Mouse (Mus musculus) urinary bladder, postnatal 4 days (tissue): ENCODE data around the gene Gm20696.

Source experiments
- DNase-seq, 2 experiments: peaks; one replicate each; pipeline ENCODE4 v3.0.0; 2021 to 2022; ENCODE audit warnings: low spot score in 2 of 2

Gene Gm20696

GRCm38 (mm10) chr6:99485217-99485883, 181.2 kb downstream of the Gm20696 start:
- peak; percentile 74 for DNase-seq

DNA sequence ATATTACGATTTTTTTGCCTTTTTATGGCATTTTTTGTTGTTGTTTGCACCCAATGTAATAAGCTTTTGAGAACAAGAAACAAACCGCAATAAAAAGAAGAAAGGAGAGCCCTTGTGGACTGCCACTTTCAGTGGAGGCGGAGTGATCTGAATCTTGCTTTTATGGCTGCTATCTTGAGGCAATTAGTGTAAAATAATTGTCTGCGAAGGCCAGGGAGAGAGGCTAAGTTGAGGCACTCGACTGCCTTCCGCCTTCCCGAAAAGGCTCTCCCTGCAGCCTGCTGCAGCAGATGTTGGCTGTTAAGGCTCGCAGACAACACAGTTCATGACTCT, 181.7 kb downstream of the Gm20696 start:
- no peak for DNase-seq

DNA sequence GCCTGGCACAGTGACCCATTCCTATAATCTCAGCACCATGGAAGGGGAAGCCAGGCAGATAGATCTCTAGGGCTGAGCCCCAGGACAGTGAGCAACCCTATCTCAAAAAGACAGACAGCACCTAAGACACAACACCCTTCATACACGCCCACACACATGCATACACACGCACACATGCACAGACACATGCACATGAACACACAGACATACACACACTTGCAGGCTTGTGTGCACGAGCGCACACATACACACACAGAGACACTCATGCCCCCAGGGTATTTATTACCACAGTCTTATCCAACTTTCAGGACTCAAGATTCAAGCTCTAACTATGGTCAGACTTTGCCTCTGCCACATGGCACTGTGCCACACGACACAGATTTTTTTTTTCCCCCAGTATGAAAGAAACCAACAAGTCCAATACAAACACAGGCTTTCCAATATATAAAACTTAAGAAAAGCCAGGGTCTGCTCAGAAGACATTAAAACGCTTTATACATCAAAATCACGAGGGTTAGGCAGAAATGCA, 182.3 kb downstream of the Gm20696 start:
- DNase-seq = no peak

- no peak for DNase-seq
These were observed 183.0 kb downstream of the Gm20696 start for GRCm38 (mm10) chr6:99483556-99483955.

DNA sequence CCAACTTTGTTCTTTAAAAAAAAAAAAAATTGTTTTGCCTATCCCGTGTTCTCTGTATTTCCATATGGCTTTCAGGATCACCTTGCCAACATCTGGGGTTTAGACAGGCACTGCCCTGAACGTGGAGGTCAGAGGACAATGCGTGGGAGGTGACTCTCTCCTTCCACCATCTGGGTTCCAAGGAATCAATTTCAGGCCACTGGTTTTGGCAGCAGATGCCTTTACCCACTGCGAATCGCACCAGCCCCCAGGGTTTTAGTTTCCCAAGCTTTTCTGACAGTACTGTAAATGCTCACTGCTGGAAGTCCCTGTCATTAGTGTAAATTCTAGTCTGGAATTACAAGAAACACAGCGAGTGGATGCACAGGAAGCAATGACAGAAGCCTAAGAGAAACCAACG, 185.0 kb downstream of the Gm20696 start:
- no peak for DNase-seq

DNA sequence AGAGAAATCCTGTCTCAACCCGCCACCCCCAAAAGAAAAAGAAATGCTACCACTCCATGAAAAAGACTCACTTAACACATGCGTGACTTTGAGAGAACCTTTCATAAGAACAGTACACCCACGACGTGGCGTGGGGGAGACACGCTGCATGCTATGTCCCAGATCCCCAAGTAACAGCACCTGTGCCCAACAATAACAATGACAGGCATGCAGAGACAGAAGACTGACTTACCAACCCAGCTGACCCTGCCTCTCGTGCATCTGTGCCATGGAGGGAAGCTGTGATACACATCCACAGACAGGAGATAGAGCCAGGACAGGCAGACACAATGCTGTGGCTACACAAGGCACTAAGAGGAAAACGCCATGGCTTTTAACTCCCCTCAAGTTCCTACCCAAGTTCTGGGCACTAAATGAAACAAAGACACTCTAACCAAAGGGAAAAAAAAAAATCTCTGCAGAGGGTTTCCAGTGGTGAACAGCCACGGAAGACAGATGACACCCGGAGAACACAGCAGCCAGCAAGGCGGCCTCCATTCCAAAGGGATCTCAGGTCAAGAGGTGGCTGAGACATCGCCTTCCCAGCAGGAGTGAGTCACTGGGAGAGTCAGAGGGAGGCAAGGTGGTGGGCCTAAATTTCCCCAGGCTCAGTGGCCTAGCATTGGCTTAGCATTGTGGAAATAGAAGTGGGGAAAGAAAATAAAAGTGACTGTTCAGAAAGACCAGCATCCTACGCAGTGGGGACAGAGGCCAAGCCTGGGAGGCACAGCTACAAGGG, 187.5 kb downstream of the Gm20696 start:
- no peak for DNase-seq

DNA sequence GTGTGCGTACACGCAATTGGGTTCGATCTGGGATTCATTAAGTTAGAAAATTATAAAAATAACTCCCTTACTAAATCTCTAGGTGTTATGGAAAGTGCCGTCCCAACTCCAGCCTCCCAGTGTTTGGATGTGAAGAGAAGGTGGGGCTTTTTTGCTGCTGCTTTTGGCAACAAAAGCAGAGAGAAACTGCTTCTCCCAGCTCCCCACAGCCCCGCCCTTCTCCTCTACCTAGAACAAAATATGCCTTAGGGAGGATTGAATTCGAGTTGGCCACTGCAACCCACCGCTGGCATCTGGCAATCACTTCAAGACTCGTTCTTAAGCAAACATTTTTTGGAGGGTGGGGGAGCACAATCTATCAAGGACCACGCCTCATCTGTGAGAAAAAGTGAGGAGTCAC, 191.6 kb downstream of the Gm20696 start:
- no peak for DNase-seq

DNA sequence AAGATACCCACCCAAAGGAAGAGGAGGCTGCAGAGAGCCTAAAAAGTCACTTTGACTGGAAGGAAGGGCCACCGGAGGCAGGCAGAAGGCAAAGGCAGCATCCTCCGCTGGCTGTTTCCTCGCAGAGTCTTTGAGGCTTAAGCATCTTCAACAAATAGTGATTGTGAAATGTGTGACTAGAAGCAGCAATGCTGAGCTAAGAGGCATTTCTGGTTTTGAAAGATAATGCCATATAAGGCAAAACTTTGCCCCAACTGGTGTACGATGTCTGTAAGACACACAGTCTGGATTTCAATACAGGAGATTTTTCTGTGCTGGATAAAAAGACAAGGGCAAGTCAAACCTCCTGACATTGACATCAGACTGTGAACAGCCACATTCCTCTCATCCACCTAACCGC, 195.7 kb downstream of the Gm20696 start:
- no peak for DNase-seq

- no peak for DNase-seq
These were observed 197.3 kb downstream of the Gm20696 start for GRCm38 (mm10) chr6:99469134-99469834.

DNA sequence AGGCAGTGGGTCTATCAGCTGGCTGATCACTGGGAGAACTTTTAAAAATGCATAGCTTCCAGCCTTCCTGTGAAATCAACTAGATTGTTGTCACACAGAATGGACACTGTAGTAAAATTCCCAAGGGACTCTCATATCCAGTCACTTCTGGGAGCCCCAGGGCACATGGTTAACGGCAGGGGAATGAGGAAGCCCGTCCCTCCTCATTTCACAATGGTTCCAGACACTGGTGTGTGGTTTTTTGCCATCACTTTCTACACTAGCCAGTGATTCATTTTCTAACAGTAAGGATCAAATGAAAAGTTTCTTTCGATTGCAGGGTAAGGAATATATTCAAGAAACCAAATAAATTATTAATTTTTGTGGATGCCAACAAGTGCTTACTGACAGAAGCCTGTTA, 198.8 kb downstream of the Gm20696 start:
- DNase-seq = no peak

GRCm38 (mm10) chr6:99467109-99467508, 199.5 kb downstream of the Gm20696 start:
- no peak for DNase-seq

DNA sequence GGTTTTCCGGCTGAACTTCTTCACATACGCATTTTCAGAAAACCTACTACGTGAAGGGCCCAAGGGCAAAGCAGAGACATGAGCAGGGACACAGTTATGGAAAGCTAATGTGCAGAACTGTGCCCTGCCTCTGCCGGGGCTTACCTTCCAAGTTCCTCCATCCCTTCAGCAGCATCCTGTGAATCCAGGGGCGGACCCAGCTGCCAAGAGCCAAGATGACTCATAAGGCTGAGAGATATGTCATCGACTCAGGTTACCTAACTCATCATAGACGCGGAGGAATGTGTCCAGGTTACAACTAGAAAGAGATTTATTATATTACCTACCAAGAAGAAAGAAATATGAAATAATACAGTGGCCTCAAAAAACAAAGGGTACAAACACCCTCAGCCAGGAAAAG, 200.2 kb downstream of the Gm20696 start:
- no peak for DNase-seq

- DNase-seq = no peak
These were observed 202.1 kb downstream of the Gm20696 start for GRCm38 (mm10) chr6:99464449-99464848.

GRCm38 (mm10) chr6:99463906-99464305, 202.7 kb downstream of the Gm20696 start:
- DNase-seq = no peak

GRCm38 (mm10) chr6:99458775-99459174, 207.8 kb downstream of the Gm20696 start:
- DNase-seq = no peak

DNA sequence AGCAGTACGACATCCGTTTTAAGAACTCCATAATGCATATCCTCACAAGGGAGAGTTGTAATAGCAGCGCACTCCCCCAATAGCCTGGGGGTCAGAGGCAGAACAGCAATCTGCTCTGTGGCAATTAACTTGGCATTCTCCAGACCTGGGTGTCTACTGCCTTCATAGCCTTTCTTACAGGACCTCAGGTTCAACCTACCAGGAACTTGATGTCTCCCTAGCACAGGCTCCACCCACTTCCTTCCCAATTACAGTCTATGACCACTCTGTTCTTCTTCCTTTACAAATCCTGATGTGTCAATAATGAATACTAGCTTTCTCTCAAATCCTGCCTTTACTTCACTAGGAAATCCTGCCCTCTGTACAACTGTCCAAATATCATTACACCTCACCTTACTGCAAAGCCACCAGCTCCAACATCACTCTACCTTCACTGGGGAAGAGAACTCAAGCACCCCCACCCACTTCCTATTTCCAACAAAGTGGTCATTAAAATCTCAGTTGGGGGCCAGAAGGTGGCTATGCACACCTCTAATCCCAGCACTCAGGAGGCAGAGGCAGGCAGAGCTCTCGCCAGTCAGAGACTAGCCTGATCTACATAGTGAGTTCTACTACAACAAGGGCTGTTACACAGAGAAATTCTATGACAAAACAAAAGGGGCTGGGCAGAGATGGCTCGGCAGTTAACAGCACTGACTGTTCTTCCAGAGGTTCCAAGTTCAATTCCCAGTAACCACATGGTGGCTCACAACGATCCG, 212.7 kb downstream of the Gm20696 start:
- no peak for DNase-seq

DNA sequence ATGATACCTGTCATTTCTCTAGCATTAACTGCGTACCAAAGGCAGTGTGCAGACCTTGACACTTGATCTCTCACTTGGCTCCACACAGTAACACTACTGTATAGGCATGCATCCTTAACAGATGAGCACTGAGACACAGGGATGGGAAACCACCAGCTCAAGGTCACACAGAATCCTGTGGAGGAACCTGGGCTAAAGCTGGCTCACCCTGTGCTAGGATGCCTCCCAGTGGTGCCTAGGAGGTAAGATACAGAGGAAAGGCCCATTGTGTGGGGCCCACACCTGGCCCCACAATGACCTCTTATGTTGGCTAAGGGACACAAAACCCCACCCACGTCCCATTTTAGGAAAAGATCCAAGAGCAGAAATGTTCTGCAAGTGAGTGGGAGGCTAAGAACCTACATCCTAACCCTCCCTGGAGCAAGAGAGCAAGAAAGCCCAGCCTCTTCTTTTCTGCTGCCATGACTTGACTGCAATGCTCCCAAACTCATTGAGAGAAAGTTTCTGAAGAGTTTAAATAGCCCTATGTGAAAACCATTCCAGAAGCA, 213.9 kb downstream of the Gm20696 start:
- DNase-seq = no peak

GRCm38 (mm10) chr6:99451479-99451878, 215.1 kb downstream of the Gm20696 start:
- no peak for DNase-seq

DNA sequence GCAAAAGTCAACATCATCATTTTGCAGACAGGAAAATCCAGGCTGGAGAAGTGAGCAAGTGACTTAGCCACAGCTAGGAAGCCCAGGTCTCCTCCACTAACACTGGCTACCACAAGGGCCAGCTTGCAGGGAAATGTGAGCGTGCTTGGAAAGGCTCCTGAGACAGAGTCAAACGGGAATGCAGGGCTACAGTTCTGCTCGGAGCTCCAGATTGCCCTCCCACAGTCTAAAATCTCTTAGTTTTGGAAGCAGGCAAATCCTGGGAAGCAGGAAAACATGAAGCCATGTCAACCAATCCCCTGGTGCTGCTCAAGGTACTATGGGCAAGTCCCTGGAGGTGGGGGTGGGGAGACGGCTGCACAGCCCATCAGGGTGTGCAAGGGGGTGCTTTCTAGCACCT, 219.2 kb downstream of the Gm20696 start:
- no peak for DNase-seq

GRCm38 (mm10) chr6:99446801-99447415, 219.7 kb downstream of the Gm20696 start:
- DNase-seq = no peak

GRCm38 (mm10) chr6:99443460-99443859, 223.1 kb downstream of the Gm20696 start:
- DNase-seq = no peak
